Mouse (Mus musculus): ENCODE measurements at regions not wholly inside any gene's neighbourhood (a gene's known extent, or its start where the extent isn't known, plus 50 kb on each side); places are given as distances from the start of the nearest gene placed in this dataset.

GRCm38 (mm10) chr11:19776473-19777200, 147.5 kb upstream of the Spred2 start:
- no peak overlapping the region for H3K9ac ChIP-seq (ENCODE audit: insufficient read depth, low read depth, low read length, poor library complexity, severe bottlenecking)
- no peak overlapping the region for H3K4me3 ChIP-seq (ENCODE audit: insufficient read depth in 1 of 2, low read depth in 1 of 2, low read length in 2 of 2, poor library complexity in 1 of 2, severe bottlenecking in 1 of 2)
- H3K9me3 ChIP-seq (ENCODE audit: control insufficient read depth, insufficient read depth, low read depth, low read length): no peaks in the 10 kb centered on the region
- in situ Hi-C loops (cut with MboI; ENCODE audit: low sequenced_read_pairs in 2 of 2, unreplicated experiment in 2 of 2): no loop called here
- no peaks in the 10 kb centered on the region for H3K36me3 ChIP-seq (ENCODE audit: control insufficient read depth, insufficient read depth, low read length, poor library complexity, severe bottlenecking)
- DNase-seq (ENCODE audit: low read depth, low spot score): no peak
- no peak overlapping the region for H3K27ac ChIP-seq (ENCODE audit: insufficient read depth, low read depth, low read length, poor library complexity, severe bottlenecking)
- TF ChIP-seq ZC3H11A (IDR thresholded peaks at IDR 0.05; ENCODE audit: borderline replicate concordance, low read depth, low read length) (no peak), HCFC1 (IDR thresholded peaks at IDR 0.05; ENCODE audit: borderline replicate concordance, insufficient read depth, low read length) (no peak), CHD2 (IDR thresholded peaks at IDR 0.05; ENCODE audit: low read depth, low read length) (no peak), ZNF384 (IDR thresholded peaks at IDR 0.05; ENCODE audit: low read depth, low read length) (no peak), MAFK (IDR thresholded peaks at IDR 0.05; ENCODE audit: insufficient read depth, low read depth, low read length) (no peak)
- no peaks in the 10 kb centered on the region for H3K4me1 ChIP-seq (ENCODE audit: control insufficient read depth in 2 of 2, insufficient read depth in 2 of 2, low read length in 2 of 2, poor library complexity in 1 of 2)

GRCm38 (mm10) chr11:19778191-19778590, 146.0 kb upstream of the Spred2 start:
- Histone ChIP-seq H3K9me3 (ENCODE audit: control insufficient read depth, insufficient read depth, low read depth, low read length) (no peaks in the 10 kb centered on the region), H3K36me3 (ENCODE audit: control insufficient read depth, insufficient read depth, low read length, poor library complexity, severe bottlenecking) (no peaks in the 10 kb centered on the region), H3K4me3 (ENCODE audit: insufficient read depth in 1 of 2, low read depth in 1 of 2, low read length in 2 of 2, poor library complexity in 1 of 2, severe bottlenecking in 1 of 2) (no peak overlapping the region), H3K27ac (ENCODE audit: insufficient read depth, low read depth, low read length, poor library complexity, severe bottlenecking) (no peak overlapping the region), H3K4me1 (ENCODE audit: control insufficient read depth in 2 of 2, insufficient read depth in 2 of 2, low read length in 2 of 2, poor library complexity in 1 of 2) (no peaks in the 10 kb centered on the region), H3K9ac (ENCODE audit: insufficient read depth, low read depth, low read length, poor library complexity, severe bottlenecking) (no peak overlapping the region)
- in situ Hi-C loops (cut with MboI; ENCODE audit: low sequenced_read_pairs in 2 of 2, unreplicated experiment in 2 of 2): no loop called here
- TF ChIP-seq ZC3H11A (IDR thresholded peaks at IDR 0.05; ENCODE audit: borderline replicate concordance, low read depth, low read length) (no peak), MAFK (IDR thresholded peaks at IDR 0.05; ENCODE audit: insufficient read depth, low read depth, low read length) (no peak), ZNF384 (IDR thresholded peaks at IDR 0.05; ENCODE audit: low read depth, low read length) (no peak), HCFC1 (IDR thresholded peaks at IDR 0.05; ENCODE audit: borderline replicate concordance, insufficient read depth, low read length) (no peak), CHD2 (IDR thresholded peaks at IDR 0.05; ENCODE audit: low read depth, low read length) (no peak)
- DNase-seq (ENCODE audit: low read depth, low spot score): no peak

- DNase-seq (ENCODE audit: low read depth, low spot score): no peak
- in situ Hi-C loops (cut with MboI; ENCODE audit: low sequenced_read_pairs in 2 of 2, unreplicated experiment in 2 of 2): no loop called here
- Histone ChIP-seq H3K9ac (ENCODE audit: insufficient read depth, low read depth, low read length, poor library complexity, severe bottlenecking) (no peak overlapping the region), H3K4me1 (ENCODE audit: control insufficient read depth in 2 of 2, insufficient read depth in 2 of 2, low read length in 2 of 2, poor library complexity in 1 of 2) (no peaks in the 10 kb centered on the region), H3K27ac (ENCODE audit: insufficient read depth, low read depth, low read length, poor library complexity, severe bottlenecking) (no peak overlapping the region), H3K4me3 (ENCODE audit: insufficient read depth in 1 of 2, low read depth in 1 of 2, low read length in 2 of 2, poor library complexity in 1 of 2, severe bottlenecking in 1 of 2) (no peak overlapping the region), H3K9me3 (ENCODE audit: control insufficient read depth, insufficient read depth, low read depth, low read length) (0 out of 2 replicates have a peak, but pooled peaks cover 4% of the 10 kb centered on the region), H3K36me3 (ENCODE audit: control insufficient read depth, insufficient read depth, low read length, poor library complexity, severe bottlenecking) (no peaks in the 10 kb centered on the region)
- no peak for TF ChIP-seq HCFC1 (IDR thresholded peaks at IDR 0.05; ENCODE audit: borderline replicate concordance, insufficient read depth, low read length)
- TF ChIP-seq MAFK (IDR thresholded peaks at IDR 0.05; ENCODE audit: insufficient read depth, low read depth, low read length): no peak
These were observed 139.1 kb upstream of the Spred2 start for GRCm38 (mm10) chr11:19785110-19785509.

GRCm38 (mm10) chr11:19796950-19797670, 127.1 kb upstream of the Spred2 start:
- Histone ChIP-seq H3K36me3 (ENCODE audit: control insufficient read depth, insufficient read depth, low read length, poor library complexity, severe bottlenecking) (no peaks in the 10 kb centered on the region), H3K27ac (ENCODE audit: insufficient read depth, low read depth, low read length, poor library complexity, severe bottlenecking) (no peak overlapping the region), H3K9me3 (ENCODE audit: control insufficient read depth, insufficient read depth, low read depth, low read length) (peaks cover 5% of the 10 kb centered on the region), H3K4me3 (ENCODE audit: insufficient read depth in 1 of 2, low read depth in 1 of 2, low read length in 2 of 2, poor library complexity in 1 of 2, severe bottlenecking in 1 of 2) (no peak overlapping the region), H3K4me1 (ENCODE audit: control insufficient read depth in 2 of 2, insufficient read depth in 2 of 2, low read length in 2 of 2, poor library complexity in 1 of 2) (no peaks in the 10 kb centered on the region), H3K9ac (ENCODE audit: insufficient read depth, low read depth, low read length, poor library complexity, severe bottlenecking) (no peak overlapping the region)
- TF ChIP-seq CHD2 (IDR thresholded peaks at IDR 0.05; ENCODE audit: low read depth, low read length) (no peak), ZNF384 (IDR thresholded peaks at IDR 0.05; ENCODE audit: low read depth, low read length) (no peak), ZC3H11A (IDR thresholded peaks at IDR 0.05; ENCODE audit: borderline replicate concordance, low read depth, low read length) (no peak), MAFK (IDR thresholded peaks at IDR 0.05; ENCODE audit: insufficient read depth, low read depth, low read length) (no peak), HCFC1 (IDR thresholded peaks at IDR 0.05; ENCODE audit: borderline replicate concordance, insufficient read depth, low read length) (no peak)
- in situ Hi-C loops (cut with MboI; ENCODE audit: low sequenced_read_pairs in 2 of 2, unreplicated experiment in 2 of 2): no loop called here
- DNase-seq (ENCODE audit: low read depth, low spot score): no peak

Data from ES-E14 (cell line).